Mouse (Mus musculus) stomach, postnatal 0 days (tissue): Measurements from ENCODE around the gene Mrpl37. TPM values are rescaled to one million over a fixed set of nuclear protein-coding genes. Genes with fewer than 3 reads are reported as not detected.

Source experiments
- ATAC-seq: fragments of 200-750 bp; cut with Nextera tagmentation; 2 replicates; pipeline ENCODE4 v1.8.0; 2017; ENCODE audit not compliant: low FRiP score, low TSS enrichment
- DNase-seq: peaks from one replicate; pipeline ENCODE4 v3.0.0-alpha.2; 2016; ENCODE audit warnings: low spot score
- H3K27ac ChIP-seq: fragments of 300-500 bp; sonication (generic); replicated peaks from 2 replicates; pipeline ENCODE4 v1.5.1; 2014; ENCODE audit warnings: mild to moderate bottlenecking, control low read depth
- H3K27me3 ChIP-seq: fragments of 300-500 bp; sonication (generic); 2 replicates; pipeline ENCODE4 v1.6.1; 2014; ENCODE audit warnings: low read length; ENCODE audit not compliant: control insufficient read depth, insufficient read depth
- H3K36me3 ChIP-seq: fragments of 300-500 bp; sonication (generic); 2 replicates; pipeline ENCODE4 v1.6.1; 2014; ENCODE audit warnings: low read length, mixed read lengths; ENCODE audit not compliant: control insufficient read depth, insufficient read depth
- H3K4me1 ChIP-seq: fragments of 300-500 bp; sonication (generic); replicated peaks from 2 replicates; pipeline ENCODE4 v1.6.1; 2014; ENCODE audit warnings: antibody characterized with exemption; ENCODE audit not compliant: control insufficient read depth, insufficient read depth
- H3K4me2 ChIP-seq: fragments of 300-500 bp; sonication (generic); replicated peaks from 2 replicates; pipeline ENCODE4 v1.6.1; 2014; ENCODE audit warnings: low read depth, mild to moderate bottlenecking, control low read depth, moderate library complexity
- H3K4me3 ChIP-seq: fragments of 300-500 bp; sonication (generic); 2 replicates; pipeline ENCODE4 v1.5.1; 2014; ENCODE audit warnings: low read depth, low read length, control low read depth
- H3K9ac ChIP-seq: fragments of 300-500 bp; sonication (generic); 2 replicates; pipeline ENCODE4 v1.6.1; 2014; ENCODE audit warnings: mild to moderate bottlenecking, low read length, control low read depth, mixed read lengths
- H3K9me3 ChIP-seq: fragments of 300-500 bp; sonication (generic); 2 replicates; pipeline ENCODE4 v1.6.1; 2016; ENCODE audit warnings: low read length; ENCODE audit not compliant: control insufficient read depth
- CTCF ChIP-seq: IDR thresholded peaks from 2 replicates; pipeline ENCODE4 v1.5.1; 2016; ENCODE audit warnings: antibody characterized with exemption, low read depth, mild to moderate bottlenecking, moderate library complexity
- EP300 ChIP-seq: optimal IDR thresholded peaks from 2 replicates; pipeline ENCODE3; 2016; ENCODE audit warnings: antibody characterized with exemption
- WGBS: fragments of 180-500 bp; shearing (Covaris S2); extraction: QIAGEN DNeasy Blood & Tissue Kit; methylation state at CpG from one replicate; pipeline ENCODE4 v1.1.7; 2014; 5-methylcytosine and 5-hydroxymethylcytosine counted together
- polyA plus RNA-seq: library from polyadenylated mRNA; unstranded; fragments of >200 nt; fragmentation: Nextera tagmentation; extraction: Ambion mirVana; gene quantifications from 2 replicates; pipeline ENCODE4 v1.2.1, GENCODE M21; 2015

Gene Mrpl37
- polyA plus RNA-seq, 1 experiment from 2014 or later, result 52.6 TPM

- no peak for TF ChIP-seq CTCF
- TF ChIP-seq EP300, result no peak
- Histone ChIP-seq H3K27me3 (no peaks in the 10 kb centered on the region), H3K9ac (no peak overlapping the region), H3K4me1 (no peaks in the 10 kb centered on the region; the same call in 1 of the 2 replicates), H3K36me3 (peaks cover 28% of the 10 kb centered on the region), H3K9me3 (no peaks in the 10 kb centered on the region), H3K27ac (no peak overlapping the region), H3K4me2 (no peak overlapping the region), H3K4me3 (no peak overlapping the region)
- 93% methylated on average over 4 of the region's 4 CpGs for WGBS
- ATAC-seq (no peak), DNase-seq (no peak)
Measured at GRCm38 (mm10) chr4:107061560-107061959, 5.1 kb downstream of the Mrpl37 start.

DNA sequence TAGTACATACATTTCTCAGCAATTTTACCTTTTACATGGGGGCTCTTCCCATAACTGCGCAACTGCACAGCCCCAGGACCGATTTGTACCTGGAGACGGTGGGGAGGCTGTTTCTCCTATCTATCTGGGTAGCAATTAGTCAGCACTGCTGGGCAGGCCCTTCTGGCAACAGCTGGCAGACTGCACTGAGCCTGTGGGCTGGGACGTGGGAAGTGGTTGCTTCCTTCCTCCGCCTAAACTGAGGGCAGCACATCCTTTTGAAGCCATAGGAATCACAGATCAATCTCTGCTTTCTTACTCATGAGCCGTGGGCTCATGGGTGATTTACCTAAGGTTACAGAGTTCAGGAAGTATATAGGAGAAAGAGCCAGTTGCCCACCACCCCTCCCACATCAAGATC, 7.9 kb downstream of the Mrpl37 start:
- H3K4me1 ChIP-seq, result no peaks in the 10 kb centered on the region
- H3K9me3 ChIP-seq, result no peaks in the 10 kb centered on the region
- H3K36me3 ChIP-seq, result peaks cover 26% of the 10 kb centered on the region
- no peak for TF ChIP-seq CTCF
- no peak for TF ChIP-seq EP300
- no peak overlapping the region for H3K4me3 ChIP-seq
- no peak overlapping the region for H3K9ac ChIP-seq
- WGBS, result 84% methylated on average over 6 of the region's 6 CpGs
- no peaks in the 10 kb centered on the region for H3K27me3 ChIP-seq
- DNase-seq (no peak), ATAC-seq (no peak)
- no peak overlapping the region for H3K4me2 ChIP-seq
- H3K27ac ChIP-seq, result no peak overlapping the region

GRCm38 (mm10) chr4:107058346-107058745, 8.3 kb downstream of the Mrpl37 start:
- ATAC-seq (no peak), DNase-seq (no peak)
- Histone ChIP-seq H3K36me3 (peaks cover 26% of the 10 kb centered on the region), H3K9me3 (no peaks in the 10 kb centered on the region), H3K9ac (no peak overlapping the region), H3K4me3 (no peak overlapping the region), H3K4me2 (no peak overlapping the region), H3K27ac (no peak overlapping the region), H3K4me1 (no peaks in the 10 kb centered on the region), H3K27me3 (no peaks in the 10 kb centered on the region)
- WGBS, result 88% methylated on average over 5 of the region's 5 CpGs
- no peak for TF ChIP-seq EP300
- TF ChIP-seq CTCF, result no peak

DNA sequence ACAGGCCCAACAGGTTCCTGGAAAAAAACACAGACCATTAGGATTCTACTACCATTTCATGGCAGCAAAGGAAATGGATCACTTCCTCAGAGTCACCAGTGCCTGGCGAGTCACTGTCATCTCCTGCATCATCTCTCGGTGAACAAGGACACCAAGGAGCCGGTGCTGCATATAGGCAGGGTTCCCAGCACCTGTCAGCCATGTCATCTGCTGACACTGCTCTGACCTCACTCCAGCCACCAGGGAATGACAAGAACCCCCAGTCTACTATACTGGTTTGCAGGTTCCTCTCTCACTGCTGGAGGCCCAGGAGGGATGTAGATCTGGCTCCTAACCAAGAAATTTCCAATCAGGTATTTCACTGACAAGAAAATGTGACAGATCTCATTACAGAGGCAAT, 10.6 kb downstream of the Mrpl37 start:
- Histone ChIP-seq H3K9ac (no peak overlapping the region), H3K9me3 (no peaks in the 10 kb centered on the region), H3K4me2 (no peak overlapping the region), H3K4me1 (no peaks in the 10 kb centered on the region), H3K36me3 (peaks cover 26% of the 10 kb centered on the region), H3K27me3 (no peaks in the 10 kb centered on the region), H3K4me3 (no peak overlapping the region), H3K27ac (no peak overlapping the region)
- 73% methylated on average over 3 of the region's 3 CpGs for WGBS
- TF ChIP-seq EP300 (no peak), CTCF (no peak)
- DNase-seq, result no peak
- ATAC-seq, result no peak

- Histone ChIP-seq H3K9ac (no peak overlapping the region), H3K27ac (no peak overlapping the region), H3K27me3 (no peaks in the 10 kb centered on the region), H3K36me3 (peaks cover 18% of the 10 kb centered on the region), H3K4me1 (no peaks in the 10 kb centered on the region), H3K9me3 (no peaks in the 10 kb centered on the region), H3K4me3 (no peak overlapping the region), H3K4me2 (no peak overlapping the region)
- 50% methylated on average over 5 of the region's 5 CpGs for WGBS
- TF ChIP-seq EP300 (no peak), CTCF (peak; percentile 23; the same call in 1 of the 2 replicates)
- no peak for DNase-seq
- no peak for ATAC-seq
Measured at GRCm38 (mm10) chr4:107052962-107053553, 13.6 kb downstream of the Mrpl37 start.

DNA sequence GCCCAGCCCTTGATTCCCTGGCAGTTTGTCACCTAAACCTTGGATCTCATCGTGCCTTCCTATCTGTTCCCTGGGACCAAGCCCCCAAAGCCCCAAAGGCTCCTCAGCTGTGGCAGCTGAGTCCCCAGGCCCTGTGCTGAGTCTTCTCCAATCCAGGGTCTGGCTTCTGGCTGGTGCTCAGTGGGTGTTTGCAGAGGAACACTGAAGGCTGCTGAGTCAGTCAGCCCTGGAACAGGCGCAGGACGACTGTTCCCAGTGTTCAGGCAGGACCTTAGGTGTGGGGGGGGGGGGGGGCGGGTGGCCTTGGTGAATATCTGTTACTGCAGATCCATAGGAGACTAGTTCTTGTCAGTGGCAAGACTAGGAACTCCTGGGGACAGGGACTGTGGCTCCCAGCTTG, 14.8 kb downstream of the Mrpl37 start:
- ATAC-seq, result no peak
- H3K9me3 ChIP-seq, result no peaks in the 10 kb centered on the region
- no peak overlapping the region for H3K9ac ChIP-seq

More for the DNA sequence above, 14.8 kb downstream of the Mrpl37 start:
- peaks cover 21% of the 10 kb centered on the region for H3K36me3 ChIP-seq
- H3K4me2 ChIP-seq, result no peak overlapping the region
- H3K27ac ChIP-seq, result no peak overlapping the region
- H3K4me3 ChIP-seq, result no peak overlapping the region
- DNase-seq, result no peak
- no peaks in the 10 kb centered on the region for H3K4me1 ChIP-seq
- H3K27me3 ChIP-seq, result no peaks in the 10 kb centered on the region
- WGBS, result 72% methylated on average over 4 of the region's 4 CpGs
- TF ChIP-seq EP300, result no peak
